Comparison of ENCODE assay signal across 17 mouse cellular contexts in genomic region chr13:32034799-32035448, GRCm38 (mm10).
"Had no signal": no experiment of that assay in that cellular context is flagged by ENCODE, and none has a peak within 500 bp of the region (broad histone marks: within the 10 kb centered on the region; RNA-seq: fewer than 3 reads in every experiment).

No protein-coding gene starts in this region.

- H3K4me3 ChIP-seq: lung, embryonic 15.5 days; megakaryocyte, embryonic 14.5 days; midbrain, embryonic 12.5 days; neural tube, embryonic 12.5 days; stomach, embryonic 15.5 days had no signal

- H3K4me2 ChIP-seq: lung, embryonic 15.5 days; midbrain, embryonic 12.5 days; neural tube, embryonic 12.5 days; stomach, embryonic 15.5 days had no signal

- ATAC-seq: liver, postnatal 0 days; lung, postnatal 0 days had no signal

- H3K9me3 ChIP-seq: lung, embryonic 15.5 days; megakaryocyte, embryonic 14.5 days; midbrain, embryonic 12.5 days; neural tube, embryonic 12.5 days; stomach, embryonic 15.5 days had no signal

- H3K36me3 ChIP-seq: lung, embryonic 15.5 days; midbrain, embryonic 12.5 days; neural tube, embryonic 12.5 days; stomach, embryonic 15.5 days had no signal

- H3K27ac ChIP-seq: lung, embryonic 15.5 days; macrophage; midbrain, embryonic 12.5 days; neural tube, embryonic 12.5 days; stomach, embryonic 15.5 days; stomach, postnatal 0 days had no signal

- H3K4me1 ChIP-seq: lung, embryonic 15.5 days; megakaryocyte, embryonic 14.5 days; midbrain, embryonic 12.5 days; neural tube, embryonic 12.5 days had no signal

- H3K27me3 ChIP-seq: megakaryocyte, embryonic 14.5 days; midbrain, embryonic 12.5 days; neural tube, embryonic 12.5 days; stomach, embryonic 15.5 days had no signal

- H3K9ac ChIP-seq: liver, postnatal 0 days; lung, embryonic 15.5 days; midbrain, embryonic 12.5 days; neural tube, embryonic 12.5 days; stomach, embryonic 15.5 days had no signal

- DNase-seq: liver, postnatal 0 days; lung, adult 2 months; lung, postnatal 14 days; lung, postnatal 36 days; midbrain, embryonic 14.5 days; right cerebral cortex, postnatal 14 days; thymus, adult 2 months; thymus, postnatal 25 days; thymus, postnatal 4 days had no signal
